Mouse (Mus musculus) lung, embryonic 14.5 days (tissue): ENCODE measurements around the gene Slc35b4. TPM values are rescaled to one million over a fixed set of nuclear protein-coding genes. Genes with fewer than 3 reads are reported as not detected.

Experiments
- ATAC-seq: fragments of 200-750 bp; cut with Nextera tagmentation; 2 replicates; pipeline ENCODE4 v1.8.0; 2017; ENCODE audit warnings: mild to moderate bottlenecking, moderate TSS enrichment, moderate library complexity; ENCODE audit not compliant: insufficient read depth
- DNase-seq: peaks from one replicate; pipeline ENCODE4 v3.0.0-alpha.2; 2015
- H3K27ac ChIP-seq: fragments of 300-500 bp; sonication (generic); 2 replicates; pipeline ENCODE4 v1.5.1; 2014; ENCODE audit warnings: low read depth, mild to moderate bottlenecking, moderate library complexity
- H3K27me3 ChIP-seq: fragments of 300-500 bp; sonication (generic); 2 replicates; pipeline ENCODE4 v1.6.1; 2014; ENCODE audit warnings: low read length, control low read depth; ENCODE audit not compliant: insufficient read depth
- H3K36me3 ChIP-seq: fragments of 300-500 bp; sonication (generic); 2 replicates; pipeline ENCODE4 v1.6.1; 2014; ENCODE audit warnings: control low read depth; ENCODE audit not compliant: insufficient read depth
- H3K4me1 ChIP-seq: fragments of 300-500 bp; sonication (generic); 2 replicates; pipeline ENCODE4 v1.6.1; 2014; ENCODE audit warnings: antibody characterized with exemption, control low read depth; ENCODE audit not compliant: insufficient read depth
- H3K4me2 ChIP-seq: fragments of 300-500 bp; sonication (generic); 2 replicates; pipeline ENCODE4 v1.6.1; 2014; ENCODE audit warnings: mild to moderate bottlenecking
- H3K4me3 ChIP-seq: fragments of 300-500 bp; sonication (generic); 2 replicates; pipeline ENCODE4 v1.5.1; 2014; ENCODE audit warnings: low read depth, low read length
- H3K9ac ChIP-seq: fragments of 300-500 bp; sonication (generic); 2 replicates; pipeline ENCODE4 v1.6.1; 2014
- H3K9me3 ChIP-seq: fragments of 300-500 bp; sonication (generic); 2 replicates; pipeline ENCODE4 v1.6.1; 2016; ENCODE audit warnings: low read depth, low read length, control low read depth
- CTCF ChIP-seq: IDR thresholded peaks from 2 replicates; pipeline ENCODE4 v1.5.1; 2016; ENCODE audit warnings: antibody characterized with exemption, low read depth
- WGBS: fragments of 180-500 bp; shearing (Covaris S2); extraction: QIAGEN DNeasy Blood & Tissue Kit; methylation state at CpG from one replicate; pipeline ENCODE4 v1.1.7; 2014; 5-methylcytosine and 5-hydroxymethylcytosine counted together
- polyA plus RNA-seq: library from polyadenylated mRNA; unstranded; fragments of >200 nt; fragmentation: Nextera tagmentation; extraction: Ambion mirVana; gene quantifications from 2 replicates; pipeline ENCODE4 v1.2.1, GENCODE M21; 2014

The Slc35b4 gene
- polyA plus RNA-seq, 1 experiment from 2014 or later = 71.2 TPM

DNA sequence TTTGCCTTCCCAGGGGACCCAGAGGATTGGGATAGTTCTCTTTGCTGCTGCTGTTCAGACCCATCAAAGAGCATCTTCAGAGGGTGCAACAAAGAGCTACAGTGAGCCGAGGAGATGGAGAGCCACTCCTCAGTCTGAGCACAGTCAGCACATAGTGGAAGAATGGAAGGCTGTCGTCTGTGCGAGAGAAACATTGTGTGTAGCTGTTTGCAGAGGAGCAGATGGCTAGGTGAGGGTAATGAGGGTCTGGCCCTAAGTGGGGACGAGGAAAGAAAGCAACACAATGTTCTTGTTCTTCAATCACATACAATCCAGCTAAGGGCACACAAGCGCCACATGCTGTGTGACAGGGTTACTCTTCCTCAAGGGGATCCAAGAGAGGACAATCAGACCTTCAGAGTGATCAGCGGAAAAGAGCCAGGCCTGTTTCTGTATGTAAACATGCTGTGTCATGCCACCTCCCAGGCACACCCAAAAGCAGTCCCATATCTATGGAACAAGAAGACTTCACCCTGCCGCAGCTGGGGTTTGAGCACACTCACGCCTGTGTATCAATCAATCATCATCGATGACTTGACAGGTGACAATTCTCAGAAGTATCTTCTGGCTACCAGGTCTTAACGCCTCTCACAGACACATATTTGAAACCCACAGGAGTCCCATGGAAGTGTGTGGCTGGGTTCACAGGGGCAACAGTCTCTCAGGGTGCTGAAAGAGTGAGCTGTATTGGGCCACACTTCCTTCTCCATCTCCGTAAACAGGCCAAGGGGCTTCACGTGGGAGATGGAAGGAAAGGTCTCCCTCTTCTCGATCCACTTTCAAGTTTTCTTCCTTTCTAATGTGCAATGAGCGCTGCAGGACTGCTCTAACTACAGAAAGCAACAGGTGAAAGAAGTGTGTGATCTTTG lies 19.8 kb downstream of the Slc35b4 start:
- Histone ChIP-seq H3K9ac (no peak overlapping the region), H3K36me3 (peaks cover 58% of the 10 kb centered on the region), H3K9me3 (no peaks in the 10 kb centered on the region), H3K27ac (peak overlapping the region; percentile 93), H3K27me3 (no peaks in the 10 kb centered on the region), H3K4me3 (no peak overlapping the region), H3K4me2 (no peak overlapping the region), H3K4me1 (peaks cover 54% of the 10 kb centered on the region)
- WGBS = 73% methylated on average over 14 of the region's 14 CpGs
- no peak for DNase-seq
- no peak for ATAC-seq
- no peak for TF ChIP-seq CTCF

DNA sequence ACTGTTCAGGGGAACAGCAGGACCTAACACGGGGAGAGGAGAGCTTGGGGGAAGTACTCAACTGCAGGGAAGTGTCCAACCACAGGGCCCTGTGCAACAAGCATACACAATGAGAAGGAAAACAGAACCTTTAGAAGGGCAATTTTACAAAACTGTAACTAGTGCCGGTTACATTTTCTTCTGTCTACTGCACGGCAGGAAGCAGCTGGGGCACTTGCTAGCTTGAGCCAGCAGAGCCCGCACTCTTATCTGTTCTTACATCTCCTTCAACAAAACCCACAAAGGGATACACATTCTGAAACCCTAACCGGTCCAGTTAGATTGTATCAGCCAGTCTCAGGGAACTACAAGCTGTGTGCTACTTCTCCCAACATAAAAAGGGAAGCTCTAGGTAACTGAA lies 20.9 kb downstream of the Slc35b4 start:
- H3K4me3 ChIP-seq = no peak overlapping the region
- H3K36me3 ChIP-seq = peaks cover 48% of the 10 kb centered on the region
- no peaks in the 10 kb centered on the region for H3K9me3 ChIP-seq
- peak overlapping the region; percentile 93 for H3K27ac ChIP-seq
- no peak overlapping the region for H3K4me2 ChIP-seq
- H3K4me1 ChIP-seq = peaks cover 51% of the 10 kb centered on the region
- DNase-seq = peak; percentile 59
- no peak for TF ChIP-seq CTCF
- no peaks in the 10 kb centered on the region for H3K27me3 ChIP-seq
- 24% methylated on average over 5 of the region's 5 CpGs for WGBS
- H3K9ac ChIP-seq = no peak overlapping the region
- no peak for ATAC-seq

DNA sequence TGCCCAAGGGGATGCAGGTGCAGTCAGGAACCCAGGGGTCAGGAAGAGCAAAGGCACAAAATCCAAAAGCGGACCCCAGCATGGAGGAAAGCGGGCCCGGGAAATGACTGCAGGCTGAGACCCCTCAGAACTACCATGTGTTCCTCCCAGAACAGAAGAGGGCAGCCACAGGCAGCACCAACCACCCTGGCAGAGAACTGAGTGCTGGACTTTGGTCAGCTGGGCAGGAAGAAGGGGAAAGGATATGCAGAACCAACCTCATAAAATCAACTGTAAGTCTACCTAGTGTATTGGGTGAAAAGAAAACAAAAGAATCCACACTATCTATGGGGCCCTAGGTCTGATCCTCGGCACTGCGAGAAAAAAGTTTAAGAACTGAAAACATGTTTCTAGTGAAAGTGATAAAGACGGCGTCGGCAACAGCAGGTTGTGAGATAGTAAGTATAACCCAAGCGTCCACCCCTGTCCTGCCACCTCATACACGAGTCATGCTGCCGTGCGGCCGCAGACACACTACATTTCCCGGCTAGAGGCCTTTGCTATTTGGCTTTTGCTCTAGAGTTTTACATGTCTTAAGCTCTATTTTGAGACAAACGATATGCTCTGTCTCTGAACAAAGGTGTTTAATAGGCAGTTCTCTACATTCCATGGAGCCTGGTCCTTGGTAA lies 21.6 kb downstream of the Slc35b4 start:
- Histone ChIP-seq H3K9me3 (no peaks in the 10 kb centered on the region), H3K36me3 (peaks cover 40% of the 10 kb centered on the region), H3K9ac (peak overlapping the region; percentile 21; the same call in 1 of the 2 replicates), H3K4me1 (peaks cover 47% of the 10 kb centered on the region), H3K27me3 (no peaks in the 10 kb centered on the region), H3K4me2 (peak overlapping the region; percentile 21; the same call in 1 of the 2 replicates), H3K27ac (peak overlapping the region; percentile 93), H3K4me3 (no peak overlapping the region)
- ATAC-seq (no peak), DNase-seq (no peak)
- WGBS = 75% methylated on average over 15 of the region's 15 CpGs
- no peak for TF ChIP-seq CTCF

DNA sequence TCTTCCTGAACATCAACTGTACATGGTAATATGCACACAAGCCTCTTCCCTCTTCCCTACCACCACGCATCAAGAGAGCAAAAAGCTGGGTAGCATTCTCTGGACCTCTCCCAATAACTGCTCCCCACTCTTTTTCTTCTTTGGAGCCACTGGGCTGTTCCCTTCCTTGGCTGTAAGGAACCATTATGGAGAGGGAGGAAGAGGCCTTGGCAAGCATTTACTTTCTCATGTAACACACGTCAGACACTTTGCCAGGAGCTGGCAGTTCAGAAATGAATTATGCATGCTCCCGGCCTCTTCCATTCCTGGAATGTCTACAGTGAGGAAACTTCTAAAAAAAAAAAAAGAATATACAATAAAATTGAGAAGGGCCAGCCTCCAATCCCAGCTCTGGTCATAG lies 22.7 kb downstream of the Slc35b4 start:
- WGBS = 14% methylated on average over 3 of the region's 3 CpGs
- TF ChIP-seq CTCF = no peak
- peaks cover 30% of the 10 kb centered on the region for H3K36me3 ChIP-seq
- H3K4me3 ChIP-seq = no peak overlapping the region
- no peak overlapping the region for H3K9ac ChIP-seq
- peaks cover 41% of the 10 kb centered on the region for H3K4me1 ChIP-seq
- ATAC-seq (peak; percentile 79), DNase-seq (peak; percentile 91)
- H3K9me3 ChIP-seq = no peaks in the 10 kb centered on the region; the same call in 1 of the 2 replicates
- peak overlapping the region; percentile 93 for H3K27ac ChIP-seq
- no peaks in the 10 kb centered on the region for H3K27me3 ChIP-seq
- 0 out of 2 replicates have a peak overlapping the region, but pooled peaks have one; percentile 21 for H3K4me2 ChIP-seq

DNA sequence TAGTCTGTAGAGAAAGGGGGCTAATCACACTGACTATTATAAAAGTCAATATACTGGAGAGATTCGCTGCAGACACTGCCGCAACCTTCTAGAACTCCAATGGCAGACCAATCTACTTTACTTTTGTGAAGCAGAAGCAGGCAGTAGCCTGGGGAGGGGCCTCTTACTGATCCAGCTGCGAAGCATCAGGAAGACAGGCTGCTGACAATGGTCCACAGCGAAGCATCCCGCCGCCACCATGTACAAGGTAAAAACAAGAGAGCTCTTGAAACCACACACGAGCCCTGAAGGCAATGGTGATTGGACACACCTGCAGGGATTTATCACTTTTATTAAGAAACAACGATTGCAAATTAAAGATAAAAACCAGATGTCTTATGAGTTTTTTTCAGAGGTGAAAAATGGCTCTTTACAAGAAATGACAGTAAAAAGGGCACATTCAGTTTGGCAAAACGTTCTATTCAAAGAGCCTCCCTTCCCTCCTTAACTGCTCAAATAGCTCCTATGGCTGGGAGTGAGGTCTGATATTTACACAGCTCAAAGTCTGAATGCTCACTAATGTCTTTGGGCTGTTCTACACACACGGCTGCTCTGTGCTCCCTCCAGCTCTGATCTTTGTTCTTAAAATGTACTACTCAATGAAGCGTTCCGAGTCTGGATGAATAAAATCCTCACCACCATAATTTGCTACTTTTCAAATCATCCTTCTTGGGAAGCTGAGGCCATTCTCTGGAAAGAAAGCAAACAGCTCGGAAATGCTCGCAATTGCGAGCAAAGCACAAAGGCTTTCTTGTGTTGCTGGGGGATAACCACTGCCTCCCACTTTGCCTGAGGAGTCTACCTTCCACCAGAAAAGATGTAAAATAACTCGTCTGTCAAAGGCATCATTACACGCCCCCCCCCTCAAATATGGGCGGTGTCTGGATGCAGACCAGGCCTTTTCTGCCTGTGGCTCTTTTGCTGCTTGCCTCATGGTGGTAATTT lies 23.6 kb downstream of the Slc35b4 start:
- peak; percentile 54 for ATAC-seq
- Histone ChIP-seq H3K4me2 (no peak overlapping the region; the same call in 1 of the 2 replicates), H3K27me3 (no peaks in the 10 kb centered on the region)

DNA sequence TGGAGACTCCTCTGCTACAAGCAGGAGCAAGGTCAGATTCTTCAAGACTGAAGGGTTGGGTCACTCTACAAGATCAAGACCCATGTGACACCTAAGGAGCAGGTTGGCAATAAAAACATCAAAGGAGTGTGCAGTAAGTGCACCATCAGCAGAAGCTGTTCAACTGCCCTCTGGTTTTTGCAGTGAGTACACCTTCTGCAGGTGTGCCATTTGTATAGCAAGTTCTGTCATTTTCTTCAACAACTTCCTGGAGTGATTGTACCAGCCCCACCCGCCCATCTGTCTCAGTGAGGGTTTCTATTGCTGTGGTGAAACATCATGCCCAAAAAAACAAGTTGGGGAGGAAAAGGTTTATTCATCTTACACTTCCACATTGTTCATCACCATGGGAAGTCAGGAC lies 27.1 kb downstream of the Slc35b4 start:
- H3K27ac ChIP-seq = no peak overlapping the region
- 88% methylated on average over 1 of the region's 1 CpGs for WGBS

More for the DNA sequence above, 23.6 kb downstream of the Slc35b4 start:
- no peak for TF ChIP-seq CTCF
- peak; percentile 62 for DNase-seq
- no peak overlapping the region for H3K9ac ChIP-seq
- no peaks in the 10 kb centered on the region; the same call in 1 of the 2 replicates for H3K9me3 ChIP-seq
- no peak overlapping the region for H3K4me3 ChIP-seq
- peaks cover 21% of the 10 kb centered on the region for H3K36me3 ChIP-seq
- WGBS = 27% methylated on average over 18 of the region's 18 CpGs
- peaks cover 41% of the 10 kb centered on the region for H3K4me1 ChIP-seq
- peak overlapping the region; percentile 93 for H3K27ac ChIP-seq

More for the DNA sequence above, 27.1 kb downstream of the Slc35b4 start:
- H3K4me3 ChIP-seq = no peak overlapping the region
- ATAC-seq (no peak), DNase-seq (no peak)
- peaks cover 19% of the 10 kb centered on the region for H3K4me1 ChIP-seq
- no peak overlapping the region for H3K9ac ChIP-seq
- H3K4me2 ChIP-seq = no peak overlapping the region
- H3K27me3 ChIP-seq = no peaks in the 10 kb centered on the region
- no peaks in the 10 kb centered on the region; the same call in 1 of the 2 replicates for H3K9me3 ChIP-seq
- no peak for TF ChIP-seq CTCF
- H3K36me3 ChIP-seq = no peaks in the 10 kb centered on the region
